Mouse (Mus musculus) activated CD4-positive, CD25-positive, alpha-beta regulatory T cell, adult 4 months (primary cell): ENCODE results near the gene Cd55b. TPM values are rescaled to one million over a fixed set of nuclear protein-coding genes. Genes with fewer than 3 reads are reported as not detected.
"Not testable (repeated sequence)": the region's sequence is repeated elsewhere in the genome, so short reads cannot be mapped to it uniquely, and the experiment has no call there.

ENCODE experiments used
- ATAC-seq: one replicate; pipeline ENCODE4 v1.8.0; 2017
- polyA plus RNA-seq, 2 experiments: library from polyadenylated mRNA; unstranded; fragments of 100-300 nt; shearing (Covaris generic); gene quantifications; one replicate each; pipeline ENCODE4 v1.2.1; 2017

Gene Cd55b
- not detected for polyA plus RNA-seq

- no peak for ATAC-seq
Observed at GRCm38 (mm10) chr1:130422664-130423111, at the start of gene Cd55b. TSS of gene Cd55b (minus strand) at chr1:130423009.

DNA sequence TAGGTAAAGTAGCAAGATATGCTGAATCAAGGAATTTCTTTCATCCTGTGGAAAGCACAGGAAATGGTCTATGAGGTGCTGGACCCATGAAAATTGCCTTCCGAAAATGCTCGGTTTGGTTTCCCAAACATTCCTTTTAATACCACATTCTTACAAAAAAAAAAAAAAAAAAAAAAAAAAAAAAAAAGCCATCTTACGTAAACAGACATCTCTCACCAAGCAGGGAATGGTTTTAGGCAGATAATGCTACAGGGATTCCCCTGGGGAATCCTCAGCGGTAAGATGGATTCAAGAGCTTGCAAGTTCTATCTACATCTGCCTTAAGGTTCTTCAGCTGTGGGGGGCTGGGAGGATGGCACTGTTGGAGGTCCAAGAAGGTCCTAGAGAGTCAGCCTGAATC is 47.3 kb upstream of the Cd55b start:
- no peak for ATAC-seq

DNA sequence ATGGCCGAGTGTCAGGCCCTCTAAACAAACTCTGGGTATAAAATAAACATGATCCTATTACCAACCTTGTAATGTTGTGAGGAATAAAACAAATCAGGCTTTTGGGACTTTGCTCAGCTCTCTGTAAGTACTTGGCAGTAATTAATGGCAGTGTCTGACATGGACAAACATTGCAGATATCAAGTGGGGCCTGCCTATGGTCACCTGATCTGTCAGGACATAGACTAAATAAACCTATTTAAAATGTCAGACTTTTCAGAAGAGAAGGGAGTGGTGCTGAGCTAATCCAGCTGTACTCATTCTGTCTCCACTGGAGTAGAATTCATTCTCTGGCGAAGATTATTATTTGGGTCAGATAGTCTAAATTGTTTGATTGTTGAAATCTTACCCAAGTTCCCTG is 44.6 kb upstream of the Cd55b start:
- no peak for ATAC-seq

- no peak for ATAC-seq
Observed at GRCm38 (mm10) chr1:130464173-130464572, 41.4 kb upstream of the Cd55b start.

- no peak for ATAC-seq
Observed at GRCm38 (mm10) chr1:130462867-130463266, 40.1 kb upstream of the Cd55b start.

DNA sequence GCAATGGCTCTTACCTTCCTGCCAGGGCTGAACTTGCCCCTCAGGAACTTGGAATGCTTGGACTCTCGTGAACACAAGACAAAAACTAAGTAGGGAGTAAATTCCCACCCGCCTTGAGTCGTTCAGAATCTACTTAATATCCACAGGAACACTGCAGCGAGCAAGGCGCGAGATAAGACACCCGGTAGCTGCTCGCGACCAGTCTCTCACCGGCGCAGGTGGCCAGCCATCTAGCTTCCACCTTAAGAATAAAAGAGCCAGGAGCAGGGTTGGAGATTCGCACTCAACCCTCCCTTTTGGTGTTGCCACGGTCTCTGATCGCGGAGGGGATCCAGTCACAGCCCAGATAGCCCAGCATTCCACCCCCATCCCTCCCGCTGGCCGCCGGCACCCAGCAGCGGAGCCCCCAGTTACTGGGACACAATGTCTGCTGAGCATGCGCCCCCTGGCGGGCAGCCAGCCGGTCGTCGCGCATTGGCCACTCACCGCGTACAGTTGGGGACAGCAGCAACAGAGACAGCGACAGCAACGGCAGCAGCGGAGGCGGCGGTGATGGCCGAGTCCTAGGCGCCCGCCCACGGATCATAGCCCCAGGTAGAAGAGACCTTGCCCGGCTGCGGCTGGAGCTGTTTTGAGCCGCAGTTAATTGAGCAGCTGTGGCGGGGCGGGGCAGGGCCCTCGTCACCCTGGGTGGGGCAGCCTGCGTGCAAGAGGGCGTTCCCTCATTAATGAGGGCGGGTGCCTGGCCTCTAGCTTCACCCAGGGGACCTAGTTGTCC is 39.5 kb upstream of the Cd55b start, which contains the start of gene Cd55:
Gene Cd55 (minus strand): TSS at position 661 of the 778 bp plus-strand sequence.
- ATAC-seq: peak; percentile 88

GRCm38 (mm10) chr1:130455111-130455510 is 32.3 kb upstream of the Cd55b start:
- ATAC-seq: no peak

- ATAC-seq: not testable (repeated sequence)
Observed at GRCm38 (mm10) chr1:130442930-130443329, 20.1 kb upstream of the Cd55b start.

- ATAC-seq: no peak
Observed at GRCm38 (mm10) chr1:130430920-130431319, 8.1 kb upstream of the Cd55b start.

DNA sequence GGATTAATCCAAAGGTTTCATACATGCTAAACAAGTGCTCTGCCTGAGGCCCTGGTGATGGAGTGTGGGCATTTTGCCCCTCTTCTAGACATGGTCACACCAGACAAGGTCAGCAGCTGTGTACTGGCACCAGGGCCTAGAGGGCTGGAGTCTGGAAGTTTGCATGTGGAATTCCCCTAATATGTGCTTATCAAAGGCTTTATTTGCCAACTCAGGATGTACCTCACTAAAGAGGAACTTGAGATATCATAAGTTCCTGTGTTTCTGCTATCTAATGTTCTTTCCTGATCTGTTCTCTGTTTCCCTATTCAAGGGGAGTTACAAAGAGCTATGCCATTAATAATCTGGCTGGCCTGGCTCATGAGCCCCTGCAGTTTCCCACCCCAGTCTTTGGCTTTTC is 5.9 kb upstream of the Cd55b start:
- not testable (repeated sequence) for ATAC-seq

- ATAC-seq: not testable (repeated sequence)
Observed at GRCm38 (mm10) chr1:130427175-130427853, 4.5 kb upstream of the Cd55b start.

- not testable (repeated sequence) for ATAC-seq
Observed at GRCm38 (mm10) chr1:130422033-130422432, 776 bp downstream of the Cd55b start.

GRCm38 (mm10) chr1:130397109-130397508 is 25.7 kb downstream of the Cd55b start:
- not testable (repeated sequence) for ATAC-seq

DNA sequence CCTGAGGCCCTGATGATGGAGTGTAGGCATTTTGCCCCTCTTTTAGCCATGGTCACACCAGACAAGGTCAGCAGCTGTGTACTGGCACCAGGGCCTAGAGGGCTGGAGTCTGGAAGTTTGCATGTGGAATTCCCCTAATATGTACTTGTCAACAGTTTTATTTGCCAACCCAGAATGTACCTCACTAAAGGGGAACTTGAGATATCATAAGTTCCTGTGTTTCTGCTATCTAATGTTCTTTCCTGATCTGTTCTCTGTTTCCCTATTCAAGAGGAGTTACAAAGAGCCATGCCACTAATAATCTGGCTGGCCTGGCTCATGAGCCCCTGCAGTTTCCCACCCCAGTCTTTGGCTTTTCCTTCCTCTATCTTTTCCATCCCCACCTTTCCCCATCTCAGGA is 35.5 kb downstream of the Cd55b start:
- not testable (repeated sequence) for ATAC-seq

DNA sequence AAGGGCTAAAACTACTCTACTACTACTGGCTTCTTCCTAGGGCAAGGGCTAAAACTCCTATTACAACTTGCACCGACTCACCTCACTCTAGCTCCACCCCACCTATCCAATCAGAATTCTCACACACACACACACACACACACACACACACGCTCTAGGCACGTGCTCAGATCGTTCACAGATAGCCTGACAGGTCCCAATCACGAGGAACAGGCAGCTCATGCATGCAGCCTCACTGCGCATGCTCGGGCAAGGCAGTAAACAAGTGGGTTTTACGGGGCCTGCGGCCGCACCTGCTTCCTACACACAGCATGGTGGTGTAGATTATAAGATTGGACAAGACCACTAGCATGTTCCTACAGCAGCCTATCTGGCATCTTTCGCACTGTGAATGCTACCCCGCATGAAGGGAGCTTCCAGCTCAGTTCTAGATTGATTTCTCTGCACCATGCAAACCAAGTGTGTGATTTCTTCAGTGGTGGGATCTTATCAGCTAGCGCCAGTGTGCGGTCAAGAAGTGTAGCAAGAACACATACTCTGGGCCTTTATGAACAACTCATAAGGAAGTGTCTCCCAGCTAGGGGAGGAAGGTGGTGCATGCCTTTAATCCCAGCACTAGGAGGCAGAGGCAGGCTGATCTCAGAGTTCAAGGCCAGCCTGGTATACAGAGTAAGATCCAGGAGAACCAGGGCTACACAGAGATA is 44.9 kb downstream of the Cd55b start:
- no peak for ATAC-seq

DNA sequence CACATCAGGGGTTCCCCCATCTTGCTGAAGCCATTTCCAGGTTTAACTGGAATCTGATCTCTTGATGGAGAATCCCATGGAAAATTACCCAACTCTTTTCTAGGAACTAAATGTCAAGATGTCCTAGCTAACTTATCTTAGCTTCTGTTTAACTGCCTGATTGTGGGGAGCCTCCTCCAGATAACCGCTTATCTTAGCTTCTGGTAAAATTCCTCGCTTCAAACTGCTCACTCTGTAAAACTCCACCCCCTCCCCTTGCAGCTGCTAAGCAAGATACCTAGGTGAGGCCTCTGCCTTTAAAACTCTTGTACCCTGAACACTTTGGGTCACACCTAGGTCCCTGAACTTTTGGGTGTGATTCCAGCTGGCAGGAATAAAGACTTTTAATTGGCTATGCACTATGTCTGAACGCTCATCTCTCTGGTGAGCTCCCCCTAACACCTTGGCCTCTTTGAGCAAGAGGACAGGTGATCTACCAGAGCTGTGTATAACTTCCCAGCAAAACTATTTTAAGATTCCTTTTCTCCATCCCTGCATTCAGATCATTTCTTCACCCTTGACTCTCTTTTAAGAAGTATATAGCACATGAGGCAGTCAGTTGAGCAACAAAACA is 48.5 kb downstream of the Cd55b start:
- no peak for ATAC-seq

DNA sequence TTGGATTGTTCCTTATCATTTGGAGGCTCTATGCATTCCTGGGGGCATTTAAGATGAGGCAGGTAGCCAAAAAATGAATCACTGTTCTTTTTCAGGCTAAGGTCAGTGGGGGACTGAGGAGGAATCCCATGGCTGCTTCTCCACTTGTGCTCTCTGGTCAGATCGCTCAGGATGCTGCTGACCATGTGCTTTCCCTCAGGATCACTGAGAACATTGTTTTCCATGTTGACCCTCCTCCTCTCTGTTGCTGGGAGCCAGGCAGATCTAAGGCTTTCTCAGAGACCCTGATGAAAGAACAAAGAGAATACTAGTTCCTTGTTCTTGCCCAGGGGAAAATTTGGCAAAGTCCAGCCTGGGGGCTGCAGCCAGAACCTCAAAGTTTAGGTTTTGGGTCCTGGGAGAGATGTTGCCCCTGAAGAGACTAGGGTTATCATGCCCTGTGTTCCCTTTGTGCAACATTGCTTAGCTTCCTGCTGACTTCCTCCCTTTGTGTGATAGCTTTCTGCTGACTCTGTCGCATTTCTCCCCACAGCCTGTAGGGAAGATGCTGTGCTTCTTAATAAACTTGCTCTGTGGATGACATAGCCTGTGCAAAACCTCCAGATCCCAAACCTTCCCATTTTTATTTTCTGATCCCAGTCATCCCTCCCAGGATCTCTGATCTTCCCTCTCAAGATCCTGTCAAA is 49.3 kb downstream of the Cd55b start:
- ATAC-seq: no peak

DNA sequence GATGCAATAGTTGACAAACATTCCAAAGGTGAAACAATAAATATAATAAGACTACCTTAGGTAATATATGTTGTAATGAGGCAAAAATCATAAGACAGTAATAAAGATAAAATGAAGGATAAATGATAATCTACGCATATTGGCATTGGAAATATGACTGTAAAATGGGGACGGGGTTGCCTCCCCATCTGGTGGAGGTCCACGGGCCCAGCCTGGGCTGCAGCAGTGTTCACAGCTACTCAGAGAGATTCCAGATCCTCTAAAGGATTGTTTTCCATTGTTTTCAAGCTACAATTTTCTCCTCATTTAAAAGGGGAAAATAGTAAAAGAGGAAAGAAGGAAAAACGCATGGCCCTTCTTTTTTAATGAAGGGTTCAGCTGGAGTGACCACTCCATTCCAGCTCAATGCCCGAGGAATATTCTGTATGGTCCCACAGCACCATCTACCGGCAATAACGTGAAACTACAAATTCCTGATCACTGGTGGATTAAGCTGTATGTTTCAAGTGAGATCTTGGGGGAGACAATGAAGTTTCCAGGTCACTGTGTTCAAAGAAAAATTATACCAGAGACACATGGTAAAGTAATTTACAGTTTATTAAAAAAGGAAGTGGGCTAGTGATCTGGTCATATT is 50.8 kb downstream of the Cd55b start:
- ATAC-seq: no peak

DNA sequence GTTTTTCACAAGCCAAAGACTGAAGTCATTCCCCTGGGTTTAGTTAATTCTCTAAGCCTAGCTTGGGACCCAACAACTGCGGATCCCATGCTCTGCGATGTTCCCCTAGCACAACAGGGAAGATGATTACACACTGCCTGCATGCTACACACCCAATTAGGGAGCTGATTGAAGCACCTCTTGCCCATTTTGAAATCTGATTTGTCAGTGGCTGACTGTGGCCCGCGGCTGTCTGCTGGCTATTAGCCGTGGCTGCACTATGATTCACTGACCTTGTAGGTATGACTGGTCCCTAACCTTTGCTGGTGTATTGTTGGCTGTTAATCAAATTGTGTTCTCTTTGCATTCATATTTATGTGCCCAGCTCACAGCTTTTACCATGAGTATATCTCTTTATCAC is 51.5 kb downstream of the Cd55b start:
- ATAC-seq: no peak

- no peak for ATAC-seq
Observed at GRCm38 (mm10) chr1:130350077-130350635, 72.7 kb downstream of the Cd55b start.

DNA sequence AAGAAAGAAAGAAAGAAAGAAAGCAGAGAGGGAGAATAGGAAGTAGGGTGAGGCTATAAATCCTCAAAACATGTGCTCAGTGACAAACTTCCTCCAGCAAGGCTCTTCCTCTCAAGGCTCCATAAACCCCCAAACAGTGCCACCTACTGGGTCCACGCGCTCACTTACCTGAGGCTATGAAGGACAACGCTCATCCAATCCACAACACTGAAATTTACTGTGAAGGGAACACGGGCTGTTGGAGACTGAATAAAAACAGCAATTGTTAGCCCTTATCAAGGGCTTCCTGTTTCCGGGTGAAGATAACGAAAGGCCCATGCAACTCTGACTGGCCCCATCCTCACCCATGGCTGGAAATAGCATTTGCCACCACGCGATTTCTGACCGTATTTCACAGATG is 80.4 kb downstream of the Cd55b start:
- ATAC-seq: no peak
